9 mouse cellular contexts compared by ENCODE assay signal in the genomic region with DNA sequence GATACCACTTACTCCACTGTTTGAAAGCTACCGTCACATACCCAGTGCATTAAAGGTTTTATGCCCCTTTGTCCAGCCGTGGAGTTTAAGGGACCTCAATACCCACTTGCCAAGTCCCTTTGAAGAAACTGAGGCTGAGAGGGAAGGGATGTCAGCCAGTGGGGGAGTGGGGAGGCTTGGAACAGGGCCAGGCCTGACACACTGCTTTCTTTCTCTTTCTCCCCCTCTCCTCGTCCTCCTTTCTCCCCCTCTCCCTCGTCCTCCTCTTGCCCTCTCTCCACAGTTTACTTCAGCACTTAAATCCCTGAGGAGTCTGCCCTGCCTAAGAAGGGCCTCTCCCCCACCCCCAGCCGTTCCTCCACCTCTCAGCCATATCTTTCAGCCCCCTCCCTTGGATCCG. TPM values are rescaled to one million over a fixed set of nuclear protein-coding genes. Genes with fewer than 3 reads are reported as not detected.
DNase-seq lines count a peak whose midpoint lies in the region; ATAC-seq and TF ChIP-seq lines count a peak whose summit lies in the region.
"Had no signal": no experiment of that assay in that cellular context is flagged by ENCODE, and none has a peak within 500 bp of the region (broad histone marks: within the 10 kb centered on the region; RNA-seq: fewer than 3 reads in every experiment).

No protein-coding gene starts in this region.

- WGBS in heart, embryonic 10.5 days, result 64% methylated on average over 6 of the region's 6 CpGs
- WGBS in heart, embryonic 16.5 days, result 47% methylated on average over 6 of the region's 6 CpGs
- 74% methylated on average over 6 of the region's 6 CpGs for WGBS in midbrain, embryonic 10.5 days

- peaks cover 62% of the 10 kb centered on the region for H3K4me1 ChIP-seq in heart, embryonic 10.5 days
- peaks cover 3% of the 10 kb centered on the region for H3K4me1 ChIP-seq in cortical plate, adult 2 months (ENCODE audit: control insufficient read depth, insufficient read depth, low read length)
- H3K4me1 ChIP-seq in heart, embryonic 16.5 days (ENCODE audit: control insufficient read depth, insufficient read depth, low read length), result peaks cover 33% of the 10 kb centered on the region
- peaks cover 65% of the 10 kb centered on the region for H3K4me1 ChIP-seq in midbrain, embryonic 10.5 days

- no peaks in the 10 kb centered on the region for H3K9me3 ChIP-seq in heart, embryonic 10.5 days
- no peaks in the 10 kb centered on the region for H3K9me3 ChIP-seq in heart, embryonic 16.5 days (replicated peaks; ENCODE audit: control insufficient read depth, low read length)
- H3K9me3 ChIP-seq in midbrain, embryonic 10.5 days (replicated peaks), result no peaks in the 10 kb centered on the region

- TF ChIP-seq POLR2A in cortical plate, adult 2 months (IDR thresholded peaks at IDR 0.05; ENCODE audit: extremely low read depth, insufficient read depth, low read length), result no peak

- no peak for ATAC-seq in heart, embryonic 16.5 days (replicated peaks; ENCODE audit: extremely low read depth, insufficient read depth, low FRiP score)
- no peak for ATAC-seq in inflammation-experienced regulatory T-cells, adult 6 months

- H3K27me3 ChIP-seq in heart, embryonic 10.5 days (ENCODE audit: insufficient read depth, poor library complexity, severe bottlenecking), result no peaks in the 10 kb centered on the region
- no peaks in the 10 kb centered on the region for H3K27me3 ChIP-seq in heart, embryonic 16.5 days (ENCODE audit: control insufficient read depth, insufficient read depth, low read length)
- H3K27me3 ChIP-seq in midbrain, embryonic 10.5 days (ENCODE audit: low read depth, poor library complexity, severe bottlenecking), result no peaks in the 10 kb centered on the region

- peaks cover 38% of the 10 kb centered on the region for H3K36me3 ChIP-seq in heart, embryonic 10.5 days
- H3K36me3 ChIP-seq in heart, embryonic 16.5 days (ENCODE audit: control insufficient read depth, insufficient read depth), result peaks cover 15% of the 10 kb centered on the region
- H3K36me3 ChIP-seq in midbrain, embryonic 10.5 days, result peaks cover 33% of the 10 kb centered on the region

- TF ChIP-seq CTCF in cortical plate, adult 2 months (IDR thresholded peaks at IDR 0.05; ENCODE audit: extremely low read depth, insufficient read depth, low read length), result no peak

- intact Hi-C loops in heart, postnatal 10 days (cut with DNase I), result loop anchor here (10.0 kb wide), 1 partner anchor 324 kb away; a partner anchor contains a TSS

- DNase-seq in heart, embryonic 10.5 days (ENCODE audit: low spot score), result no peak
- no peak for DNase-seq in heart, postnatal 10 days
- DNase-seq in midbrain, embryonic 10.5 days (ENCODE audit: low spot score), result no peak
- DNase-seq in layer of hippocampus, postnatal 36 days, result no peak
- DNase-seq in natural killer cell, adult 2 months (ENCODE audit: low spot score in 2 of 2), result no peak

- H3K4me2 ChIP-seq in heart, embryonic 16.5 days (ENCODE audit: low read depth, low read length), result no peak overlapping the region

- H3K4me3 ChIP-seq in heart, embryonic 10.5 days, result peak overlapping the region; percentile 36
- H3K4me3 ChIP-seq in cortical plate, adult 2 months (ENCODE audit: insufficient read depth, low read length), result peak overlapping the region; percentile 96
- no peak overlapping the region; the same call in 1 of the 2 replicates for H3K4me3 ChIP-seq in heart, embryonic 16.5 days (ENCODE audit: low read length)
- H3K4me3 ChIP-seq in midbrain, embryonic 10.5 days, result peak overlapping the region; percentile 83; the same call in 1 of the 2 replicates

- H3K27ac ChIP-seq in heart, embryonic 10.5 days, result peak overlapping the region; percentile 100; the same call in 1 of the 2 replicates
- H3K27ac ChIP-seq in cortical plate, adult 2 months (ENCODE audit: insufficient read depth, low read length), result no peak overlapping the region
- H3K27ac ChIP-seq in heart, embryonic 16.5 days (ENCODE audit: low read length), result no peak overlapping the region
- no peak overlapping the region for H3K27ac ChIP-seq in midbrain, embryonic 10.5 days (replicated peaks)

- H3K9ac ChIP-seq in heart, embryonic 16.5 days (ENCODE audit: low read length), result peak overlapping the region; percentile 98

RNA-seq across cellular contexts. Expression of a gene that starts 2.1 kb away (rescaled TPM):
- 85.8 and 93.0 TPM in 2 replicates for polyA plus RNA-seq in heart, embryonic 10.5 days (2016; fragmentation: Nextera tagmentation; extraction: Ambion mirVana)
- 10 to 100 TPM; 71.1 to 85.8 TPM for total RNA-seq in heart, postnatal 10 days (2021)
- polyA plus RNA-seq in cortical plate, adult 2 months (2012; rRNA removed), result 1,153 and 1,156 TPM in 2 replicates
- 84.1 and 91.1 TPM in 2 replicates for polyA plus RNA-seq in heart, embryonic 16.5 days (2015; fragmentation: Nextera tagmentation; extraction: Ambion mirVana)
- 63.1 and 90.1 TPM in 2 replicates for polyA plus RNA-seq in midbrain, embryonic 10.5 days (2016; fragmentation: Nextera tagmentation; extraction: Ambion mirVana)
- polyA plus RNA-seq in inflammation-experienced regulatory T-cells, adult 6 months (2017; shearing (Covaris generic)), result 10 to 100 TPM; 26.9 to 31.5 (median 27.3) TPM
- total RNA-seq in layer of hippocampus, postnatal 36 days (2021), result 100 to 1,000 TPM; 962 to 984 TPM

RNA-seq across cellular contexts. Expression of a gene that starts 4.7 kb away (rescaled TPM):
- 8.0 and 8.8 TPM in 2 replicates for polyA plus RNA-seq in heart, embryonic 10.5 days (2016; fragmentation: Nextera tagmentation; extraction: Ambion mirVana)
- total RNA-seq in heart, postnatal 10 days (2021), result 100 to 1,000 TPM in 1 of 2 experiments, 10 to 100 TPM in 1; 61.4 to 101 TPM
- 48.3 and 57.6 TPM in 2 replicates for polyA plus RNA-seq in cortical plate, adult 2 months (2012; rRNA removed)
- 19.6 and 21.9 TPM in 2 replicates for polyA plus RNA-seq in heart, embryonic 16.5 days (2015; fragmentation: Nextera tagmentation; extraction: Ambion mirVana)
- polyA plus RNA-seq in midbrain, embryonic 10.5 days (2016; fragmentation: Nextera tagmentation; extraction: Ambion mirVana), result 6.8 and 7.6 TPM in 2 replicates
- polyA plus RNA-seq in inflammation-experienced regulatory T-cells, adult 6 months (2017; shearing (Covaris generic)), result 1 to 10 TPM; 5.2 to 6.2 (median 6.1) TPM
- 10 to 100 TPM; 78.2 to 92.8 TPM for total RNA-seq in layer of hippocampus, postnatal 36 days (2021)

RNA-seq across cellular contexts. Expression of a gene that starts 19.8 kb away (rescaled TPM):
- 29.1 and 30.4 TPM in 2 replicates for polyA plus RNA-seq in heart, embryonic 10.5 days (2016; fragmentation: Nextera tagmentation; extraction: Ambion mirVana)
- 1 to 10 TPM; 5.8 to 7.8 TPM for total RNA-seq in heart, postnatal 10 days (2021)
- 20.6 and 21.4 TPM in 2 replicates for polyA plus RNA-seq in cortical plate, adult 2 months (2012; rRNA removed)
- 43.3 and 46.5 TPM in 2 replicates for polyA plus RNA-seq in heart, embryonic 16.5 days (2015; fragmentation: Nextera tagmentation; extraction: Ambion mirVana)
- 63.4 and 64.8 TPM in 2 replicates for polyA plus RNA-seq in midbrain, embryonic 10.5 days (2016; fragmentation: Nextera tagmentation; extraction: Ambion mirVana)
- 1 to 10 TPM; 2.8 to 9.1 (median 4.0) TPM for polyA plus RNA-seq in inflammation-experienced regulatory T-cells, adult 6 months (2017; shearing (Covaris generic))
- 10 to 100 TPM; 20.8 to 24.0 TPM for total RNA-seq in layer of hippocampus, postnatal 36 days (2021)

RNA-seq across cellular contexts. Expression of a gene that starts 29.8 kb away (rescaled TPM):
- 0.60 and 0.63 TPM in 2 replicates for polyA plus RNA-seq in heart, embryonic 10.5 days (2016; fragmentation: Nextera tagmentation; extraction: Ambion mirVana)
- total RNA-seq in heart, postnatal 10 days (2021), result under 1 TPM; 0.17 to 0.34 TPM
- polyA plus RNA-seq in cortical plate, adult 2 months (2012; rRNA removed), result 0.50 and 0.83 TPM in 2 replicates
- 0.50 TPM in 2 replicates for polyA plus RNA-seq in heart, embryonic 16.5 days (2015; fragmentation: Nextera tagmentation; extraction: Ambion mirVana)
- 0.07 and 0.09 TPM in 2 replicates for polyA plus RNA-seq in midbrain, embryonic 10.5 days (2016; fragmentation: Nextera tagmentation; extraction: Ambion mirVana)
- not detected for polyA plus RNA-seq in inflammation-experienced regulatory T-cells, adult 6 months (2017; shearing (Covaris generic))
- total RNA-seq in layer of hippocampus, postnatal 36 days (2021), result 1 to 10 TPM in 1 of 2 experiments, under 1 TPM in 1; 0.68 to 1.1 TPM
- total RNA-seq: liver, adult 2 months had no signal

RNA-seq across cellular contexts. Expression of a gene that starts 30.9 kb away (rescaled TPM):
- 8.2 and 9.0 TPM in 2 replicates for polyA plus RNA-seq in heart, embryonic 10.5 days (2016; fragmentation: Nextera tagmentation; extraction: Ambion mirVana)
- 10 to 100 TPM; 16.7 to 19.4 TPM for total RNA-seq in heart, postnatal 10 days (2021)
- polyA plus RNA-seq in cortical plate, adult 2 months (2012; rRNA removed), result 32.5 and 34.1 TPM in 2 replicates
- polyA plus RNA-seq in heart, embryonic 16.5 days (2015; fragmentation: Nextera tagmentation; extraction: Ambion mirVana), result 11.2 and 12.0 TPM in 2 replicates
- polyA plus RNA-seq in midbrain, embryonic 10.5 days (2016; fragmentation: Nextera tagmentation; extraction: Ambion mirVana), result 6.9 and 8.7 TPM in 2 replicates
- 1 to 10 TPM; 1.1 to 2.2 (median 1.3) TPM for polyA plus RNA-seq in inflammation-experienced regulatory T-cells, adult 6 months (2017; shearing (Covaris generic))
- 10 to 100 TPM; 27.8 to 30.4 TPM for total RNA-seq in layer of hippocampus, postnatal 36 days (2021)

Comparison
In these comparisons a context has a peak if more than half of its experiments do, and no peak if none do; other contexts are left out.
1. RNA of a gene that starts 2.1 kb away (polyA plus RNA-seq): 1,153 to 1,156 TPM in cortical plate, adult 2 months; 84.1 to 91.1 TPM in heart, embryonic 16.5 days, 85.8 to 93.0 TPM in heart, embryonic 10.5 days, 63.1 to 90.1 TPM in midbrain, embryonic 10.5 days and 26.9 to 31.5 TPM in inflammation-experienced regulatory T-cells, adult 6 months; every median in the first group is over 10 times any median in the second.